Mouse (Mus musculus) cortical plate, adult 2 months (tissue): ENCODE data around the gene Rab25.

Experiments
- CTCF ChIP-seq: fragments of 200-500 bp; IDR thresholded peaks from 2 replicates; pipeline ENCODE4 v1.5.1; 2011; ENCODE audit warnings: mild to moderate bottlenecking, control low read depth, low read length; ENCODE audit not compliant: insufficient read depth; ENCODE audit errors: extremely low read depth
- POLR2A ChIP-seq: fragments of 200-500 bp; IDR thresholded peaks from 2 replicates; pipeline ENCODE4 v1.6.1; 2011; ENCODE audit warnings: mild to moderate bottlenecking, low read length, control low read depth; ENCODE audit not compliant: insufficient read depth; ENCODE audit errors: extremely low read depth

DNA sequence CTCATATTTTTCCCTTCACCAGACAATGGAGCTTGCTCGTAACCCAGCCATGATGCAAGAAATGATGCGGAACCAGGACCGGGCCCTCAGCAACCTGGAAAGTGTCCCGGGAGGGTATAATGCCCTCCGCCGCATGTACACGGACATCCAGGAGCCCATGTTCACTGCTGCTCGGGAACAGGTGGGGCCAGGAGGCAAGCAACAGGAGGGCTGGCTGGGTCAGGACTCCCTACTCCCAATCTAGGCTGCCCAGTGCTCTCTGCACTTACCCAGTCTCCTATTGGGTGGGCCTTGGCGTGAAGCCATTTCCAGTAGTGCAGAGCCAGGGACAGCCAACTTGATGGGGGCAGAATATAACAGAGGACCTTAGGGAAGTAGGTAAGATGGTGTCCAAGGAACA, 11.5 kb upstream of the Rab25 start:
- TF ChIP-seq CTCF (no peak), POLR2A (no peak)
